Mouse (Mus musculus): ENCODE results near the gene Wdr60.

GRCm38 (mm10) chr12:116156792-116157532 lies 105.9 kb downstream of the Wdr60 start:
- TF ChIP-seq POLR2A (IDR thresholded peaks at IDR 0.05; ENCODE audit: borderline replicate concordance, insufficient read depth, low read length) (no peak), CTCF (IDR thresholded peaks at IDR 0.05; ENCODE audit: borderline replicate concordance, insufficient read depth, low read depth, low read length) (no peak)
